Mouse (Mus musculus) ES-Bruce4 (cell line): ENCODE measurements around the gene Atg4d.

Source experiments
- CTCF ChIP-seq: IDR thresholded peaks from one replicate; pipeline ENCODE4 v1.8.1; 2011; ENCODE audit warnings: low read depth, low read length
- EP300 ChIP-seq: IDR thresholded peaks from 2 replicates; pipeline ENCODE4 v1.6.1; 2011; ENCODE audit warnings: low read depth, low read length; ENCODE audit not compliant: insufficient read depth
- POLR2A ChIP-seq: IDR thresholded peaks from one replicate; pipeline ENCODE4 v1.8.1; 2011; ENCODE audit warnings: low read length; ENCODE audit not compliant: insufficient read depth

DNA sequence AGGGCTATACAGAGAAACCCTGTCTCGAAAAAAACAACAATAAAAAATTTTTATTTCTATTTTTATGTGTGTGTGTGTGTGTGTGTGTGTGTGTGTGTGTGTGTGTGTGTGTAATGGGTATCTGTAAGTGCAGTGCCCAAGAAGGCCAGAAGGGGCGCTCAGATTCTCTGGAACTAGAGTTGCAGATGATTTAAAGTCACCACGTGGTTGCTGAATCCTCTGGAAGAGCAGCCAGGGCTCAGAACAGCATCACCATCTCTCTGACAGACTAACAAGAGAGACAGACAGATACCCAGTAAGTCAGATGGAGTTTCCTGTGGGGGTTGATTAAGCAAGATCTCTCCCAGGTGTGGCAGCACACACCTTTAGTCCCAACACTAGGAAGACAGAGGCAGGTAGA lies 45.3 kb upstream of the Atg4d start:
- TF ChIP-seq CTCF (no peak), POLR2A (no peak), EP300 (no peak)
